8 mouse cellular contexts compared by ENCODE assay signal in genomic region chr10:80587305-80587657, GRCm38 (mm10). TPM values are rescaled to one million over a fixed set of nuclear protein-coding genes. Genes with fewer than 3 reads are reported as not detected.
A peak's percentile ranks its signal among the peaks of the same experiment; 100 is the strongest.
DNase-seq lines count a peak whose midpoint lies in the region; ATAC-seq lines count a peak whose summit lies in the region.

No protein-coding gene starts in this region.

- no peak for ATAC-seq in embryonic facial prominence, embryonic 11.5 days (replicated peaks; ENCODE audit: insufficient number of reproducible peaks, low FRiP score, low TSS enrichment, low read depth)
- ATAC-seq in intestine, embryonic 14.5 days (replicated peaks; ENCODE audit: low FRiP score, low TSS enrichment, low read depth): no peak

- H3K27ac ChIP-seq in embryonic facial prominence, embryonic 11.5 days (replicated peaks; ENCODE audit: low read depth, low read length): no peak overlapping the region
- H3K27ac ChIP-seq in intestine, embryonic 14.5 days (ENCODE audit: low read depth): peak overlapping the region; percentile 51

- H3K4me3 ChIP-seq in embryonic facial prominence, embryonic 11.5 days (ENCODE audit: low read depth, low read length): no peak overlapping the region
- H3K4me3 ChIP-seq in intestine, embryonic 14.5 days (ENCODE audit: low read depth, low read length): no peak overlapping the region

- H3K9me3 ChIP-seq in embryonic facial prominence, embryonic 11.5 days (replicated peaks; ENCODE audit: control insufficient read depth, low read length): no peaks in the 10 kb centered on the region
- no peaks in the 10 kb centered on the region for H3K9me3 ChIP-seq in intestine, embryonic 14.5 days (ENCODE audit: control insufficient read depth, low read length)

- WGBS in embryonic facial prominence, embryonic 11.5 days: 35% methylated on average over 4 of the region's 4 CpGs
- WGBS in intestine, embryonic 14.5 days: 49% methylated on average over 4 of the region's 4 CpGs

- peaks cover 2% of the 10 kb centered on the region; the same call in 1 of the 2 replicates for H3K36me3 ChIP-seq in embryonic facial prominence, embryonic 11.5 days (replicated peaks; ENCODE audit: control insufficient read depth, insufficient read depth, low read depth, low read length)
- H3K36me3 ChIP-seq in intestine, embryonic 14.5 days (ENCODE audit: control insufficient read depth, insufficient read depth, low read length): peaks cover 28% of the 10 kb centered on the region

- peak overlapping the region; percentile 21; the same call in 1 of the 2 replicates for H3K4me2 ChIP-seq in embryonic facial prominence, embryonic 11.5 days (ENCODE audit: low read depth, low read length)
- H3K4me2 ChIP-seq in intestine, embryonic 14.5 days (ENCODE audit: low read length): peak overlapping the region; percentile 4; the same call in 1 of the 2 replicates

- no peaks in the 10 kb centered on the region for H3K27me3 ChIP-seq in embryonic facial prominence, embryonic 11.5 days (ENCODE audit: control insufficient read depth, insufficient read depth, low read length)
- no peaks in the 10 kb centered on the region for H3K27me3 ChIP-seq in intestine, embryonic 14.5 days (replicated peaks; ENCODE audit: control insufficient read depth, insufficient read depth, low read length)

- peak; percentile 27 for DNase-seq in embryo, embryonic 10.5 days (ENCODE audit: low spot score)
- no peak for DNase-seq in embryo, embryonic 11 days
- no peak for DNase-seq in embryonic facial prominence, embryonic 11.5 days (ENCODE audit: low spot score)
- DNase-seq in intestine, embryonic 14.5 days (ENCODE audit: low spot score): no peak
- peak; percentile 38 to 61 for DNase-seq in lung, adult 18-20 months
- no peak for DNase-seq in frontal cortex, postnatal 36 days (ENCODE audit: low spot score in 2 of 2)
- DNase-seq in Muller cell, postnatal 12 days (ENCODE audit: inconsistent ontology term): no peak
- no peak for DNase-seq in right cerebral cortex, adult 18-20 months

- H3K9ac ChIP-seq in embryonic facial prominence, embryonic 11.5 days (replicated peaks; ENCODE audit: low read length): no peak overlapping the region
- 0 out of 2 replicates have a peak overlapping the region, but pooled peaks have one; percentile 20 for H3K9ac ChIP-seq in intestine, embryonic 14.5 days (ENCODE audit: low read length)

- peaks cover 6% of the 10 kb centered on the region for H3K4me1 ChIP-seq in embryonic facial prominence, embryonic 11.5 days (ENCODE audit: control insufficient read depth, insufficient read depth, low read length)
- peaks cover 28% of the 10 kb centered on the region for H3K4me1 ChIP-seq in intestine, embryonic 14.5 days (replicated peaks; ENCODE audit: control insufficient read depth, insufficient read depth, low read length)

RNA-seq across cellular contexts. Expression of gene Abhd17a, which starts 2.9 kb away (rescaled TPM):
- polyA plus RNA-seq in embryonic facial prominence, embryonic 11.5 days (2014; fragmentation: Nextera tagmentation; extraction: Ambion mirVana): 94.8 and 111 TPM in 2 replicates
- polyA plus RNA-seq in intestine, embryonic 14.5 days (2014; fragmentation: Nextera tagmentation; extraction: Ambion mirVana): 99.4 and 114 TPM in 2 replicates

RNA-seq across cellular contexts. Expression of gene Klf16, which starts 10.2 kb away (rescaled TPM):
- 4.5 and 5.5 TPM in 2 replicates for polyA plus RNA-seq in embryonic facial prominence, embryonic 11.5 days (2014; fragmentation: Nextera tagmentation; extraction: Ambion mirVana)
- polyA plus RNA-seq in intestine, embryonic 14.5 days (2014; fragmentation: Nextera tagmentation; extraction: Ambion mirVana): 9.7 and 12.1 TPM in 2 replicates

RNA-seq across cellular contexts. Expression of gene Scamp4, which starts 15.4 kb away (rescaled TPM):
- polyA plus RNA-seq in embryonic facial prominence, embryonic 11.5 days (2014; fragmentation: Nextera tagmentation; extraction: Ambion mirVana): 62.4 and 64.9 TPM in 2 replicates
- polyA plus RNA-seq in intestine, embryonic 14.5 days (2014; fragmentation: Nextera tagmentation; extraction: Ambion mirVana): 108 and 111 TPM in 2 replicates

RNA-seq across cellular contexts. Expression of gene Adat3, which starts 15.4 kb away (rescaled TPM):
- polyA plus RNA-seq in embryonic facial prominence, embryonic 11.5 days (2014; fragmentation: Nextera tagmentation; extraction: Ambion mirVana): 5.7 and 5.8 TPM in 2 replicates
- polyA plus RNA-seq in intestine, embryonic 14.5 days (2014; fragmentation: Nextera tagmentation; extraction: Ambion mirVana): 9.2 and 10.1 TPM in 2 replicates

RNA-seq across cellular contexts. Expression of gene Gm49322, which starts 18.5 kb away (rescaled TPM):
- polyA plus RNA-seq in embryonic facial prominence, embryonic 11.5 days (2014; fragmentation: Nextera tagmentation; extraction: Ambion mirVana): 1.4 and 1.5 TPM in 2 replicates
- polyA plus RNA-seq in intestine, embryonic 14.5 days (2014; fragmentation: Nextera tagmentation; extraction: Ambion mirVana): 3.0 and 3.1 TPM in 2 replicates

Comparison
In these comparisons a context has a peak if more than half of its experiments do, and no peak if none do; other contexts are left out.
1. DNase-seq: peak in embryo, embryonic 10.5 days (single experiment) and lung, adult 18-20 months (2 of 2); none in embryo, embryonic 11 days (single experiment), embryonic facial prominence, embryonic 11.5 days (single experiment), intestine, embryonic 14.5 days (single experiment), frontal cortex, postnatal 36 days (0 of 2), Muller cell, postnatal 12 days (single experiment) and right cerebral cortex, adult 18-20 months (single experiment).